Mouse (Mus musculus): ENCODE measurements around the gene Crlf1.

DNA sequence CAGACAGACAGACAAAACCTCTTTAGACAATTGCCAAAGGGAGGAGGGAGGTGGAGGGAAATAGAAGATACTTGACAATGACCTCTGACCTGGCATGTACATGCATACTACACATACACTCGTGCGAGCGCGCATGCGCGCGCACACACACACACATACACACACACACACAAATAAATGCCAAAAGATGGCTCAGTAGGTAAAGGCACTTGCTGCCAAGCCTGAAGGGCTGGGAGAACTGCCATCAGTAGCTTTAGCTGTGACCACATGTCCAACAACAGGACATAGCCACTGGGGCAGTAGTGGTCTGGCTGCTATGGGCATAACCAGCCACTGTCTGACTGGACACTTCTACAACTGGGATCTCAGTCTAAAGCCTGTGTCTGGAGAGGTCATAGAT is 21.1 kb upstream of the Crlf1 start:
- TF ChIP-seq CTCF (IDR thresholded peaks at IDR 0.05; ENCODE audit: borderline replicate concordance, control insufficient read depth, extremely low read depth, insufficient read depth, low read length, poor library complexity) (no peak), POLR2A (IDR thresholded peaks at IDR 0.05; ENCODE audit: control insufficient read depth, extremely low read depth, insufficient read depth, low read length, poor library complexity) (no peak)
